Mouse (Mus musculus): ENCODE data around the gene Cep19.

DNA sequence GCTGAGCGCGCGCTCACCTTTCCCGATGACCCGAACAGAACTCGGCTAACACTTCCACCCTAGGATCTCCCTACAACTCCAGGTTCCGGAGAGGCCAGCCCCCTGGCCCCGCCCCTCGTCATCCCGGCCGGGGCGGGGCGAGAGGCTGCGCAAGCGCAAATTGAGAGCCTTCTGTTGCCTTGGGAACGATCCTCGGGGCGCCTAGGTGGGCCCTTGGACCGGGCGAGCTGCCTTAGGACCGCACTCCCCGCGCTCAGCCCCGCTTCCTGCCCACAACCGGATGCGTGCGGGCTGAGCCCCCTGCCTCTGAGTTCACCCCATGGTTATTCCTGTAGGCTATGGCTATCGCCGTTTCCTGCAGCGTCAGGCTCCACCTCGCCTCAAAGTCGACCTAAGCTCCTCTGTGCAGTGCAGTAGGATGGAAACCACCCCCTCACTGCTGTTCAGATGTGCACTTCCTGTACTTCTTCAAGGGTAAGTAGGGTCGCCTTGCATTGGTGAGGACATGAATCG lies at the start of gene Cep19, which contains the start of gene Pigx:
- no peak for TF ChIP-seq CTCF (IDR thresholded peaks at IDR 0.05; ENCODE audit: low read depth)
- no peak for TF ChIP-seq EP300 (IDR thresholded peaks at IDR 0.05; ENCODE audit: low read depth)
